Mouse (Mus musculus): Measurements from ENCODE around the gene Cracr2b. TPM values are rescaled to one million over a fixed set of nuclear protein-coding genes. Genes with fewer than 3 reads are reported as not detected.
A peak's percentile ranks its signal among the peaks of the same experiment; 100 is the strongest.

Cracr2b gene
- polyA plus RNA-seq, 1 experiment = 20.7 TPM

DNA sequence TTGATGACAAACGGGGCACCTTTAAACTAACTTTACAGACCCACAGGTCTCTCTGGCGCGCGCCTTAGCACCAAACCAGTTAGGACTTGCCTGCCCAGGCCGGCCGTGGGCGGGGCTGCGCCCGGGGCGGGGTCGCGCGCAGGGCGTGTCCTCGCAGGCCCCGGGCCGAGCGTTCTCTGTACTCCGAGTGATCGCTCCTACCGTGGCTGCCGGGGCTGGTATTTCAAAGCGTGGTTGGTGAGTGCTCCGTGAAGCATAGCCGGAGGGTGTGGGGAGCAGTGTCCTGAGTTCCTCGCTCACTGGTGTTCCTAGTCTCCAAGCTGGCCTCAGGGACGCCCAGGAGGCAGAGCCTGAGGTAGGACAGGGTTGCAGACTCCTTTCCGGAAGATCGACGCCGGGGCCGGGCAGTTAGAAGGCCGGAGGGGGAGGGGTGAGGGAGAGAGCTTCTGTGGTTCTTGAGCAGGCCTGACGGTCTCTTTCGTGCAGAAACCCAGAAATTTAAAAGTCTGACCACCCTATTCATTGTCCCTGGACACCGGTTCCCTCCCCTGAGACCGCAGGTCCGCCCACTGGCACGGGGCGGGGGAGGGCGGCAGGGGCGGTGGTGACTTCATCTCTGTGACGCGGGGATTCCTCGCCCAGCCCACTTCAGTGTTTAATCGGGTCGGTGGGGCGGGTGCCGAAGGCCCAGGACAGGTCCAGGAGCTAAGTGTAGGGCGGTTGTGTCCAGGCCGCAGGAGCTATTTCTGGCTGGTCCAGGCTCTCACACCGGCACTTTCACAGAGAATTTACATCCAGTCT lies 6.5 kb downstream of the Cracr2b start, which contains the start of gene Cd151:
TSS of gene Cd151 (plus strand) at position 163 of the 801 bp plus-strand sequence.
- WGBS = 1% methylated on average over 52 of the region's 52 CpGs
- peak within 1 kb of the TSS; percentile 100 for H3K4me3 ChIP-seq (replicated peaks; ENCODE audit: control insufficient read depth, low read depth, low read length)
- H3K27ac ChIP-seq (ENCODE audit: control insufficient read depth, insufficient read depth, low read depth, low read length, poor library complexity) = peak within 1 kb of the TSS; percentile 81
- TF ChIP-seq CTCF (IDR thresholded peaks at IDR 0.05; ENCODE audit: control insufficient read depth, insufficient read depth, low read length) (no peak; the same call in 1 of the 2 replicates), POLR2A (IDR thresholded peaks at IDR 0.05; ENCODE audit: borderline replicate concordance, control insufficient read depth, low read depth, low read length) (peak; percentile 71)
- peaks cover 9% of the 10 kb centered on the region for H3K4me1 ChIP-seq (ENCODE audit: control insufficient read depth, insufficient read depth, low read length)

DNA sequence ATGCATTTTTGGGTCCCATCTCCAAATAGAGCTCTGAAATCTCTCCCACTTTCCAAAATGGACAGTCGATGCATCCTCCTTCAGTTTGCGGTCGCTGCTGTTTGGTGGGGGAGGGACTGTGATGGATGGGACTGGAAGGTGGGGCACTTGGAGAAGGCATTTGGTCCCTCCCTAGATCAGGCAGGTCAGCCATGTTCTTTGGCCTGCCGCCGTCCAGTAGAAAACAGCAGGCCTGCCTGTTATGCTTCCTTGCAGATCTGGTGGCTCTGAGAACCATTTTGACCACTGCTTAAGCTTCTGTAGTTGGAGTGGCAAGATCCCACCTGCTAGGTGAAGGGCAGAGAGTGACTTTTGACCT lies 7.2 kb downstream of the Cracr2b start:
- Histone ChIP-seq H3K4me3 (replicated peaks; ENCODE audit: control insufficient read depth, low read depth, low read length) (peak overlapping the region; percentile 100), H3K27ac (ENCODE audit: control insufficient read depth, insufficient read depth, low read depth, low read length, poor library complexity) (peak overlapping the region; percentile 81), H3K4me1 (ENCODE audit: control insufficient read depth, insufficient read depth, low read length) (peaks cover 9% of the 10 kb centered on the region)
- TF ChIP-seq CTCF (IDR thresholded peaks at IDR 0.05; ENCODE audit: control insufficient read depth, insufficient read depth, low read length) (no peak), POLR2A (IDR thresholded peaks at IDR 0.05; ENCODE audit: borderline replicate concordance, control insufficient read depth, low read depth, low read length) (no peak)
- 43% methylated on average over 5 of the region's 5 CpGs for WGBS

DNA sequence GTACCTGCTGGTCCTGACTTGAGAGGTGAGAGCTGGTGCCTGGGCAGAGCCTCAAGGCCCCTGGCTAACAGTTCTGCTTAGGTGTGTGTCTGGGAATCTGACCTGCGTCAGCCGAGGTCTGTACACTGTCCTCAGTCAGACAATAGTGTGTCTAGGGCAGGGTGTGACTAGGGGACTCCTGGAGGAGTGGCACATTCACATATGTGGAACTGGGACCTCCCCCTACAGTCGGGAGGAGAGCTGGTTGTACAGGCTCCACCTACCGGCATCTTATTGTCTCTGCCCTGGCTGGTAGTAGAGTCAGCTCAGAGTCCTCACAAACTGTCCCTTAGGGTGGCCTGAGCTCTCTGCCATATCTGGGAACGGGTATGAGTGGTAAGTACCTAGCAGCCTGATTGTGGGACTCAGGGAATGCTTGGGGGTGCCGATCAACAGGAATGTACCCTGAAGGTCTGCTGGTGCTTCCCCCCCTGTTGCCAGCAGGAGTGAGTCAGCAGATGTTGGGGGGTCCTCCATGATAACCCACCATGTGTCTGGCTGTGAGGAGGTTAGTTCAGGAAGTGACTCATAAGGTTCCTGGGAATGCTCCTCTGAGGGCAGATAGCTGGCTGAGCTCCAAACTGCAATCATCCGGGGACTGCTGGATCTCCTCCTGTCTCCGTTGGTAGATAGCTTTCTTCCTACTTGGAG lies 7.8 kb downstream of the Cracr2b start:
- Histone ChIP-seq H3K4me1 (ENCODE audit: control insufficient read depth, insufficient read depth, low read length) (peaks cover 10% of the 10 kb centered on the region), H3K27ac (ENCODE audit: control insufficient read depth, insufficient read depth, low read depth, low read length, poor library complexity) (peak overlapping the region; percentile 81), H3K4me3 (replicated peaks; ENCODE audit: control insufficient read depth, low read depth, low read length) (peak overlapping the region; percentile 100)
- 5% methylated on average over 8 of the region's 8 CpGs for WGBS
- TF ChIP-seq POLR2A (IDR thresholded peaks at IDR 0.05; ENCODE audit: borderline replicate concordance, control insufficient read depth, low read depth, low read length) (no peak), CTCF (IDR thresholded peaks at IDR 0.05; ENCODE audit: control insufficient read depth, insufficient read depth, low read length) (peak; percentile 29; the same call in 1 of the 2 replicates)

DNA sequence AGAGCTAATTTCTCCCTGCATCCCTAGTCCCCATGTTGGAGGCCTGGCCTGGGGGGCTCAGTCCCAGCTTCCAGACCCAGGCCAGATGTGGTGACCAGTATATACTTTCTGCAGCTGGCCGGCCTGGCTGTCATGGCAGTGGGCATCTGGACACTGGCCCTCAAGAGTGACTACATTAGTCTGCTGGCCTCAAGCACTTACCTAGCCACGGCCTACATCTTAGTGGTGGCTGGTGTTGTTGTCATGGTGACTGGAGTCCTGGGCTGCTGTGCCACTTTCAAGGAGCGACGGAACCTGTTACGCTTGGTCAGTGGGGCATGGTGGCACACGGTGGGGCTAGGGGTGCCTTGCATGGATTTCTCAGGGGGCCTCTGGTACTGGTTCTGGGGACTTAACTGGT lies 8.5 kb downstream of the Cracr2b start:
- H3K27ac ChIP-seq (ENCODE audit: control insufficient read depth, insufficient read depth, low read depth, low read length, poor library complexity) = no peak overlapping the region
- peaks cover 11% of the 10 kb centered on the region for H3K4me1 ChIP-seq (ENCODE audit: control insufficient read depth, insufficient read depth, low read length)
- 76% methylated on average over 6 of the region's 6 CpGs for WGBS
- TF ChIP-seq POLR2A (IDR thresholded peaks at IDR 0.05; ENCODE audit: borderline replicate concordance, control insufficient read depth, low read depth, low read length) = no peak
- TF ChIP-seq CTCF (IDR thresholded peaks at IDR 0.05; ENCODE audit: control insufficient read depth, insufficient read depth, low read length) = no peak
- no peak overlapping the region for H3K4me3 ChIP-seq (replicated peaks; ENCODE audit: control insufficient read depth, low read depth, low read length)

DNA sequence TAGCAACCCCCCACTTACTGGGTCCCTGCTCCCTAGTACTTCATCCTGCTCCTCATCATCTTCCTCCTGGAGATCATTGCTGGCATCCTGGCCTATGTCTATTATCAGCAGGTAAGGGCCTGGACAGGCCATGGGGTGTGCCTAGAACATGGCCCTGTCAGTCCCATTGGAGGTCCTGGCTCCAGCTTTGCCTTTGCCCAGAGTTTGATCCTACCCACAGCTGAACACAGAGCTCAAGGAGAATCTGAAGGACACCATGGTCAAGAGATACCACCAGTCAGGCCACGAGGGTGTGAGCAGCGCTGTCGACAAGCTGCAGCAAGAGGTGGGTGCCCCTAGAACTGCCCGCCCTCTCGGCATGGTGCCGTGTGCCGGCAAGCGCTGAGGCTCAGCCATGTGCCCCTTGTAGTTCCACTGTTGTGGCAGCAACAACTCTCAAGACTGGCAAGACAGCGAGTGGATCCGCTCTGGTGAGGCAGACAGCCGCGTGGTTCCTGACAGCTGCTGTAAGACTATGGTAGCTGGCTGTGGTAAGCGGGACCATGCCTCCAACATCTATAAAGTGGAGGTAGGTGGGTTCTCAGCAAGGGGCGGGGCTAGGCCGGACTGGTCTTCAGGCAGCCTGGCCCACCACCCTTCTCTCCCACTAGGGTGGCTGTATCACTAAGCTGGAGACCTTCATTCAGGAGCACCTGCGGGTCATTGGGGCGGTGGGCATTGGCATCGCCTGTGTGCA lies 9.2 kb downstream of the Cracr2b start:
- WGBS = 91% methylated on average over 18 of the region's 18 CpGs
- H3K4me1 ChIP-seq (ENCODE audit: control insufficient read depth, insufficient read depth, low read length) = peaks cover 11% of the 10 kb centered on the region
- no peak for TF ChIP-seq CTCF (IDR thresholded peaks at IDR 0.05; ENCODE audit: control insufficient read depth, insufficient read depth, low read length)
- no peak for TF ChIP-seq POLR2A (IDR thresholded peaks at IDR 0.05; ENCODE audit: borderline replicate concordance, control insufficient read depth, low read depth, low read length)
- H3K27ac ChIP-seq (ENCODE audit: control insufficient read depth, insufficient read depth, low read depth, low read length, poor library complexity) = no peak overlapping the region; the same call in 1 of the 2 replicates
- H3K4me3 ChIP-seq (replicated peaks; ENCODE audit: control insufficient read depth, low read depth, low read length) = no peak overlapping the region

DNA sequence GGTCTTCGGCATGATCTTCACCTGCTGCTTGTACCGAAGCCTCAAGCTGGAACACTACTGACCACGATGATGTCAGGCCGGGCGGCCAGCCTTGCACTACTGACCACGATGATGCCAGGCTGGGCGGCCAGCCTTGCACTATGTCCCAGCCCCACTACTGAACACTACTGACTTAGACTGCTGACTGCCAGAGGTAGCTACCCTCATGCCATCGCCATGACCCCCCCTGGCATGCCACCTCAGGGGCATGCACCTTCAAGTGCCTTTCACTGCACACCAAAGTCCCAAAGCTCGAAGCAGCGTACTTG lies 9.7 kb downstream of the Cracr2b start:
- WGBS = 91% methylated on average over 10 of the region's 10 CpGs
- TF ChIP-seq CTCF (IDR thresholded peaks at IDR 0.05; ENCODE audit: control insufficient read depth, insufficient read depth, low read length) (no peak), POLR2A (IDR thresholded peaks at IDR 0.05; ENCODE audit: borderline replicate concordance, control insufficient read depth, low read depth, low read length) (no peak)

DNA sequence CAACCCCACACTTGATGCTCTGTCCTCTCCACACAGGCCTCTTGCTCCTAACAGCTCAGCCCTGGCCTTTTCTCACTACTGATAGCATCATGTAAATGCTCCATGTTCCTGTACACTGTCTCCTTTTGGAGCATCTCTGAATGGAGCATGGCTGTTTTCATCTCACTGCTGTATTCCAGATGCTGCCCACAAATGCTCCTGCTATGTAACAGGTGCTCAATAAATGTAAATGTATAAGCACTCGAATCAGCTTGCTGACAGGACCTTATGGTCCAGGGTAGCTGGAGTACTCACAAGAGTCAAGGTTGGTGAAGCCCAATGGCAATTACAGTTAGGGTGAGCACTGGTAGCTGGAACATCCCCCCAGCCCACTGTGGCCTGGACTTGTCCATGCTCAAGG lies 10.3 kb downstream of the Cracr2b start:
- TF ChIP-seq CTCF (IDR thresholded peaks at IDR 0.05; ENCODE audit: control insufficient read depth, insufficient read depth, low read length) (no peak), POLR2A (IDR thresholded peaks at IDR 0.05; ENCODE audit: borderline replicate concordance, control insufficient read depth, low read depth, low read length) (no peak)
- WGBS = 95% methylated on average over 1 of the region's 1 CpGs
- no peak overlapping the region for H3K27ac ChIP-seq (ENCODE audit: control insufficient read depth, insufficient read depth, low read depth, low read length, poor library complexity)
- peaks cover 11% of the 10 kb centered on the region for H3K4me1 ChIP-seq (ENCODE audit: control insufficient read depth, insufficient read depth, low read length)
- H3K4me3 ChIP-seq (replicated peaks; ENCODE audit: control insufficient read depth, low read depth, low read length) = no peak overlapping the region

More for the DNA sequence above, 9.7 kb downstream of the Cracr2b start:
- Histone ChIP-seq H3K4me1 (ENCODE audit: control insufficient read depth, insufficient read depth, low read length) (peaks cover 11% of the 10 kb centered on the region), H3K4me3 (replicated peaks; ENCODE audit: control insufficient read depth, low read depth, low read length) (no peak overlapping the region), H3K27ac (ENCODE audit: control insufficient read depth, insufficient read depth, low read depth, low read length, poor library complexity) (no peak overlapping the region)

DNA sequence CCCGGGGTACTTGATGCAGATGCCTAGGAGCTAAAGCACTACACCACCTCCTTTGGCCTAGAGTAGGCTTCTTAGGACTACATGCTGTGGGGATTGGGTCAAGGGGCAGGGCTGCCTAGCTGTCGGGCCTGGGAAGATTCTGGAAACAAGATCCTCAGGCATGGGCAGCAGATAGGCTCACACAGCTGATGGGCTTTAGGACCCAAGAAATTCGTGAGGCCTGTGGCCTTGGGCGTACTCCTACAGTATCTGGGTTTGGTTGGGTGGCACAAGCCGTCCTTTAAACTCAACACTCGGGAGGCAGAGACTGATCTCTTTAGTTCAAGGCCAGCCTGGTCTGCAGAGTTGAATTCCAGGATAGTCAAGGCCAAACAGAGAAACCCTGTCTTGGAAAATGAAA lies 11.3 kb downstream of the Cracr2b start:
- 76% methylated on average over 6 of the region's 6 CpGs for WGBS
- TF ChIP-seq CTCF (IDR thresholded peaks at IDR 0.05; ENCODE audit: control insufficient read depth, insufficient read depth, low read length) (no peak), POLR2A (IDR thresholded peaks at IDR 0.05; ENCODE audit: borderline replicate concordance, control insufficient read depth, low read depth, low read length) (no peak)
- Histone ChIP-seq H3K27ac (ENCODE audit: control insufficient read depth, insufficient read depth, low read depth, low read length, poor library complexity) (no peak overlapping the region), H3K4me1 (ENCODE audit: control insufficient read depth, insufficient read depth, low read length) (peaks cover 9% of the 10 kb centered on the region), H3K4me3 (replicated peaks; ENCODE audit: control insufficient read depth, low read depth, low read length) (no peak overlapping the region)
